Mouse (Mus musculus) heart, postnatal 10 days (tissue): ENCODE data around the gene Slc26a8. TPM values are rescaled to one million over a fixed set of nuclear protein-coding genes. Genes with fewer than 3 reads are reported as not detected.

Source experiments
- DNase-seq, 2 experiments: peaks; one replicate each; pipeline ENCODE4 v3.0.0; 2021
- intact Hi-C: fragments of 180-260 bp; cut with DNase I; formaldehyde crosslinking; loops from one replicate; pipeline ENCODE4 v1.15.1; 2025
- total RNA-seq, 2 experiments: library from RNA; stranded (reverse); gene quantifications; 2 replicates each; pipeline ENCODE4 v1.2.3; 2021

Gene Slc26a8
- total RNA-seq, 2 experiments from 2014 or later, result 0.65 to 1.2 TPM

- no peak for DNase-seq
- intact Hi-C loops, result no loop called here
Measured at GRCm38 (mm10) chr17:28701171-28701570, 11.1 kb upstream of the Slc26a8 start.

- DNase-seq, result no peak
- intact Hi-C loops, result no loop called here
Measured at GRCm38 (mm10) chr17:28699789-28700188, 9.8 kb upstream of the Slc26a8 start.

GRCm38 (mm10) chr17:28698672-28699071 lies 8.6 kb upstream of the Slc26a8 start:
- DNase-seq, result no peak
- intact Hi-C loops, result no loop called here

- DNase-seq, result no peak
- intact Hi-C loops, result no loop called here
Measured at GRCm38 (mm10) chr17:28698245-28698644, 8.2 kb upstream of the Slc26a8 start.

- DNase-seq, result peak; percentile 32 to 43
- intact Hi-C loops, result no loop called here
Measured at GRCm38 (mm10) chr17:28697290-28698195, 7.5 kb upstream of the Slc26a8 start.

- no peak for DNase-seq
Measured at GRCm38 (mm10) chr17:28696641-28697040, 6.6 kb upstream of the Slc26a8 start.

GRCm38 (mm10) chr17:28694832-28695231 lies 4.8 kb upstream of the Slc26a8 start:
- intact Hi-C loops, result loop anchor here (5.0 kb wide), 2 partner anchors 47 to 182 kb away; no protein-coding TSS in a partner anchor
- DNase-seq, result no peak

More at GRCm38 (mm10) chr17:28696641-28697040, 6.6 kb upstream of the Slc26a8 start:
- intact Hi-C loops, result no loop called here

- intact Hi-C loops, result loop anchor here (5.0 kb wide), 2 partner anchors 48 to 183 kb away; no protein-coding TSS in a partner anchor
- no peak for DNase-seq
Measured at GRCm38 (mm10) chr17:28694078-28694477, 4.0 kb upstream of the Slc26a8 start.

GRCm38 (mm10) chr17:28693086-28693485 lies 3.1 kb upstream of the Slc26a8 start:
- intact Hi-C loops, result loop anchor here (2.0 to 5.0 kb wide), 3 partner anchors 49 to 184 kb away; partner anchors contain the start of gene Brpf3
- no peak for DNase-seq

GRCm38 (mm10) chr17:28692341-28692710 lies 2.3 kb upstream of the Slc26a8 start:
- intact Hi-C loops, result loop anchor here (2.0 to 5.0 kb wide), 3 partner anchors 50 to 185 kb away; partner anchors contain the start of gene Brpf3
- peak; percentile 57 to 61 for DNase-seq

GRCm38 (mm10) chr17:28691687-28692340 lies 1.8 kb upstream of the Slc26a8 start:
- intact Hi-C loops, result loop anchor here (2.0 to 5.0 kb wide), 4 partner anchors 50 to 235 kb away; partner anchors contain the start of gene Brpf3
- DNase-seq, result peak; percentile 67 to 75

- peak; percentile 100 for DNase-seq
- intact Hi-C loops, result loop anchor here (2.0 to 5.0 kb wide), 3 partner anchors 51 to 236 kb away; no protein-coding TSS in a partner anchor
Measured at GRCm38 (mm10) chr17:28690776-28691686, 998 bp upstream of the Slc26a8 start, which contains the start of gene Mapk14. TSS of gene Mapk14 (plus strand) at chr17:28691329.

GRCm38 (mm10) chr17:28687354-28687753 lies 2.7 kb downstream of the Slc26a8 start:
- no peak for DNase-seq
- intact Hi-C loops, result no loop called here

- no peak for DNase-seq
- intact Hi-C loops, result no loop called here
Measured at GRCm38 (mm10) chr17:28684631-28685030, 5.4 kb downstream of the Slc26a8 start.

- no peak for DNase-seq
- intact Hi-C loops, result no loop called here
Measured at GRCm38 (mm10) chr17:28683601-28684000, 6.4 kb downstream of the Slc26a8 start.

GRCm38 (mm10) chr17:28682311-28683084 lies 7.5 kb downstream of the Slc26a8 start:
- no peak for DNase-seq
- intact Hi-C loops, result no loop called here

GRCm38 (mm10) chr17:28659564-28659963 lies 30.5 kb downstream of the Slc26a8 start:
- intact Hi-C loops, result no loop called here

GRCm38 (mm10) chr17:28657936-28658335 lies 32.1 kb downstream of the Slc26a8 start:
- intact Hi-C loops, result no loop called here
- no peak for DNase-seq

More at GRCm38 (mm10) chr17:28659564-28659963, 30.5 kb downstream of the Slc26a8 start:
- DNase-seq, result no peak

- DNase-seq, result peak; percentile 38 to 39
- intact Hi-C loops, result loop anchor here (2.0 kb wide), 1 partner anchor 103 kb away; no protein-coding TSS in a partner anchor
Measured at GRCm38 (mm10) chr17:28650268-28650667, 39.8 kb downstream of the Slc26a8 start.
